Comparison of ENCODE assay signal across 7 mouse cellular contexts in genomic region chr17:74296076-74296823, GRCm38 (mm10). TPM values are rescaled to one million over a fixed set of nuclear protein-coding genes. Genes with fewer than 3 reads are reported as not detected.
DNase-seq lines count a peak whose midpoint lies in the region; ATAC-seq and TF ChIP-seq lines count a peak whose summit lies in the region.

No protein-coding gene starts in this region.

- 0 out of 2 replicates have a peak, but pooled peaks have one; percentile 44 for ATAC-seq in erythroblast, adult 5-6 weeks (replicated peaks; ENCODE audit: low FRiP score, poor library complexity, severe bottlenecking)
- no peak for ATAC-seq in hindbrain, embryonic 15.5 days (ENCODE audit: low FRiP score, low read depth)
- no peak for ATAC-seq in liver, embryonic 14.5 days (ENCODE audit: insufficient read depth)
- ATAC-seq in neural tube, embryonic 15.5 days (ENCODE audit: low FRiP score): no peak

- peaks cover 25% of the 10 kb centered on the region for H3K36me3 ChIP-seq in E14TG2a.4 (ENCODE audit: insufficient read depth, low read length)
- H3K36me3 ChIP-seq in hindbrain, embryonic 15.5 days: peaks cover 13% of the 10 kb centered on the region
- peaks cover 11% of the 10 kb centered on the region for H3K36me3 ChIP-seq in liver, embryonic 14.5 days (replicated peaks; ENCODE audit: control insufficient read depth, insufficient read depth, low read depth)
- peaks cover 16% of the 10 kb centered on the region for H3K36me3 ChIP-seq in neural tube, embryonic 15.5 days

- 48% methylated on average over 11 of the region's 11 CpGs for WGBS in hindbrain, embryonic 15.5 days
- 41% methylated on average over 11 of the region's 11 CpGs for WGBS in liver, embryonic 14.5 days (ENCODE audit: insufficient replicate concordance)
- WGBS in neural tube, embryonic 15.5 days: 51% methylated on average over 11 of the region's 11 CpGs

- no peaks in the 10 kb centered on the region for H3K27me3 ChIP-seq in E14TG2a.4 (ENCODE audit: insufficient read depth, low read length)
- H3K27me3 ChIP-seq in hindbrain, embryonic 15.5 days: no peaks in the 10 kb centered on the region
- H3K27me3 ChIP-seq in liver, embryonic 14.5 days (ENCODE audit: control insufficient read depth, insufficient read depth, low read length): no peaks in the 10 kb centered on the region
- no peaks in the 10 kb centered on the region for H3K27me3 ChIP-seq in neural tube, embryonic 15.5 days (replicated peaks)

- peak overlapping the region; percentile 94; the same call in 1 of the 2 replicates for H3K9ac ChIP-seq in hindbrain, embryonic 15.5 days
- peak overlapping the region; percentile 88 for H3K9ac ChIP-seq in liver, embryonic 14.5 days (replicated peaks)
- H3K9ac ChIP-seq in neural tube, embryonic 15.5 days (replicated peaks): peak overlapping the region; percentile 91

- peak overlapping the region; percentile 92 for H3K4me3 ChIP-seq in E14TG2a.4 (replicated peaks; ENCODE audit: low read length)
- H3K4me3 ChIP-seq in hindbrain, embryonic 15.5 days: peak overlapping the region; percentile 95
- H3K4me3 ChIP-seq in liver, embryonic 14.5 days (ENCODE audit: insufficient read depth in 1 of 2, low read depth in 2 of 2, low read length in 2 of 2): peak overlapping the region; percentile 84 to 85
- peak overlapping the region; percentile 92 for H3K4me3 ChIP-seq in neural tube, embryonic 15.5 days (replicated peaks)

- no peak for TF ChIP-seq EP300 in liver, embryonic 14.5 days (IDR thresholded peaks at IDR 0.05; ENCODE audit: low read depth)

- H3K4me2 ChIP-seq in hindbrain, embryonic 15.5 days: peak overlapping the region; percentile 86
- peak overlapping the region; percentile 98 for H3K4me2 ChIP-seq in liver, embryonic 14.5 days (ENCODE audit: low read depth)
- peak overlapping the region; percentile 86 for H3K4me2 ChIP-seq in neural tube, embryonic 15.5 days

- peak overlapping the region; percentile 99 for H3K27ac ChIP-seq in hindbrain, embryonic 15.5 days (replicated peaks)
- H3K27ac ChIP-seq in liver, embryonic 14.5 days: peak overlapping the region; percentile 87
- peak overlapping the region; percentile 98 for H3K27ac ChIP-seq in neural tube, embryonic 15.5 days (replicated peaks)

- H3K9me3 ChIP-seq in E14TG2a.4 (ENCODE audit: low read length): no peaks in the 10 kb centered on the region
- no peaks in the 10 kb centered on the region for H3K9me3 ChIP-seq in hindbrain, embryonic 15.5 days
- no peaks in the 10 kb centered on the region for H3K9me3 ChIP-seq in liver, embryonic 14.5 days (ENCODE audit: control insufficient read depth, low read length)
- no peaks in the 10 kb centered on the region for H3K9me3 ChIP-seq in neural tube, embryonic 15.5 days (replicated peaks)

- DNase-seq in A20 (ENCODE audit: low read depth, low spot score): peak; percentile 80
- DNase-seq in liver, embryonic 14.5 days (ENCODE audit: low read depth in 3 of 3, low spot score in 3 of 3): peak in 1 of 3 experiments; percentile 57
- DNase-seq in frontal cortex, postnatal 36 days (ENCODE audit: low spot score in 2 of 2): no peak

- TF ChIP-seq CTCF in E14TG2a.4 (conservative IDR thresholded peaks at IDR 0.05; ENCODE audit: low read length): peak; percentile 23
- TF ChIP-seq CTCF in liver, embryonic 14.5 days (IDR thresholded peaks at IDR 0.05; ENCODE audit: low read depth): peak; percentile 74

- peaks cover 68% of the 10 kb centered on the region for H3K4me1 ChIP-seq in E14TG2a.4 (replicated peaks; ENCODE audit: low read depth, low read length)
- peaks cover 24% of the 10 kb centered on the region for H3K4me1 ChIP-seq in hindbrain, embryonic 15.5 days (replicated peaks)
- peaks cover 9 to 10% of the 10 kb centered on the region in 2 experiments for H3K4me1 ChIP-seq in liver, embryonic 14.5 days (replicated peaks; ENCODE audit: control insufficient read depth in 2 of 2, insufficient read depth in 2 of 2, low read length in 1 of 2)
- H3K4me1 ChIP-seq in neural tube, embryonic 15.5 days: peaks cover 27% of the 10 kb centered on the region

RNA-seq across cellular contexts. Expression of gene Memo1, which starts 0.9 kb away (rescaled TPM):
- 287 and 347 TPM in 2 replicates for total RNA-seq in erythroblast, adult 5-6 weeks (2015; ENCODE audit: low replicate concordance)
- total RNA-seq in erythroblast, adult 5-6 weeks (2017; ENCODE audit: low replicate concordance): 544 and 662 TPM in 2 replicates
- 51.1 and 51.6 TPM in 2 replicates for polyA plus RNA-seq in hindbrain, embryonic 15.5 days (2015; fragmentation: Nextera tagmentation; extraction: Ambion mirVana)
- polyA plus RNA-seq in liver, embryonic 14.5 days (2012; rRNA removed): 24.4 and 38.8 TPM in 2 replicates
- 111 and 116 TPM in 2 replicates for polyA plus RNA-seq in liver, embryonic 14.5 days (2014; fragmentation: Nextera tagmentation; extraction: Ambion mirVana)
- polyA plus RNA-seq in neural tube, embryonic 15.5 days (2015; fragmentation: Nextera tagmentation; extraction: Ambion mirVana): 56.6 and 63.5 TPM in 2 replicates

RNA-seq across cellular contexts. Expression of gene Dpy30, which starts 27.5 kb away (rescaled TPM):
- total RNA-seq in erythroblast, adult 5-6 weeks (2015; ENCODE audit: low replicate concordance): 50.2 and 65.9 TPM in 2 replicates
- 34.2 and 52.1 TPM in 2 replicates for total RNA-seq in erythroblast, adult 5-6 weeks (2017; ENCODE audit: low replicate concordance)
- 210 and 224 TPM in 2 replicates for polyA plus RNA-seq in hindbrain, embryonic 15.5 days (2015; fragmentation: Nextera tagmentation; extraction: Ambion mirVana)
- 71.4 and 104 TPM in 2 replicates for polyA plus RNA-seq in liver, embryonic 14.5 days (2012; rRNA removed)
- polyA plus RNA-seq in liver, embryonic 14.5 days (2014; fragmentation: Nextera tagmentation; extraction: Ambion mirVana): 145 and 149 TPM in 2 replicates
- polyA plus RNA-seq in neural tube, embryonic 15.5 days (2015; fragmentation: Nextera tagmentation; extraction: Ambion mirVana): 236 and 249 TPM in 2 replicates

RNA-seq across cellular contexts. Expression of gene Spast, which starts 42.5 kb away (rescaled TPM):
- 12.5 and 14.4 TPM in 2 replicates for total RNA-seq in erythroblast, adult 5-6 weeks (2015; ENCODE audit: low replicate concordance)
- 18.1 and 21.4 TPM in 2 replicates for total RNA-seq in erythroblast, adult 5-6 weeks (2017; ENCODE audit: low replicate concordance)
- polyA plus RNA-seq in hindbrain, embryonic 15.5 days (2015; fragmentation: Nextera tagmentation; extraction: Ambion mirVana): 34.2 and 35.5 TPM in 2 replicates
- polyA plus RNA-seq in liver, embryonic 14.5 days (2012; rRNA removed): 2.5 and 4.1 TPM in 2 replicates
- 5.4 and 6.8 TPM in 2 replicates for polyA plus RNA-seq in liver, embryonic 14.5 days (2014; fragmentation: Nextera tagmentation; extraction: Ambion mirVana)
- polyA plus RNA-seq in neural tube, embryonic 15.5 days (2015; fragmentation: Nextera tagmentation; extraction: Ambion mirVana): 24.1 and 31.5 TPM in 2 replicates
